Comparison of ENCODE assay signal across 8 mouse cellular contexts in genomic region chr2:118478833-118479549, GRCm38 (mm10). TPM values are rescaled to one million over a fixed set of nuclear protein-coding genes. Genes with fewer than 3 reads are reported as not detected.
DNase-seq lines count a peak whose midpoint lies in the region; ATAC-seq lines count a peak whose summit lies in the region.

No protein-coding gene starts in this region.

- peak overlapping the region; percentile 87 for H3K4me2 ChIP-seq in kidney, embryonic 14.5 days (replicated peaks; ENCODE audit: low read depth, low read length)
- H3K4me2 ChIP-seq in forebrain, embryonic 15.5 days (replicated peaks) = peak overlapping the region; percentile 67

- peak overlapping the region; percentile 77 for H3K4me3 ChIP-seq in kidney, embryonic 14.5 days (ENCODE audit: low read length)
- H3K4me3 ChIP-seq in forebrain, embryonic 15.5 days = peak overlapping the region; percentile 78

- WGBS in kidney, embryonic 14.5 days = 2% methylated on average over 48 of the region's 52 CpGs
- 2% methylated on average over 51 of the region's 52 CpGs for WGBS in forebrain, embryonic 15.5 days

- DNase-seq in kidney, adult 11 months = no peak
- DNase-seq in MN1 (ENCODE audit: low spot score) = peak; percentile 23
- DNase-seq in spleen, adult 18-20 months = no peak
- DNase-seq in frontal cortex, postnatal 10 days (ENCODE audit: low spot score in 2 of 2) = no peak

- H3K9ac ChIP-seq in kidney, embryonic 14.5 days (ENCODE audit: low read depth, low read length) = peak overlapping the region; percentile 89
- peak overlapping the region; percentile 85 for H3K9ac ChIP-seq in forebrain, embryonic 15.5 days (replicated peaks)

- no peaks in the 10 kb centered on the region for H3K9me3 ChIP-seq in kidney, embryonic 14.5 days (ENCODE audit: control insufficient read depth, low read length)
- no peaks in the 10 kb centered on the region for H3K9me3 ChIP-seq in forebrain, embryonic 15.5 days

- peak overlapping the region; percentile 67; the same call in 1 of the 2 replicates for H3K27ac ChIP-seq in kidney, embryonic 14.5 days (ENCODE audit: low read depth, low read length)
- peak overlapping the region; percentile 80 for H3K27ac ChIP-seq in forebrain, embryonic 15.5 days (replicated peaks)

- no peaks in the 10 kb centered on the region for H3K27me3 ChIP-seq in kidney, embryonic 14.5 days (ENCODE audit: control insufficient read depth, insufficient read depth, low read length)
- H3K27me3 ChIP-seq in forebrain, embryonic 15.5 days = no peaks in the 10 kb centered on the region

- peaks cover 34% of the 10 kb centered on the region for H3K36me3 ChIP-seq in kidney, embryonic 14.5 days (ENCODE audit: control insufficient read depth, insufficient read depth, low read length)
- peaks cover 22% of the 10 kb centered on the region for H3K36me3 ChIP-seq in forebrain, embryonic 15.5 days

- peaks cover 9% of the 10 kb centered on the region for H3K4me1 ChIP-seq in kidney, embryonic 14.5 days (ENCODE audit: control insufficient read depth, insufficient read depth, low read length)
- H3K4me1 ChIP-seq in forebrain, embryonic 15.5 days = peaks cover 20% of the 10 kb centered on the region

- ATAC-seq in kidney, embryonic 14.5 days (ENCODE audit: low FRiP score, low TSS enrichment) = no peak; the same call in 1 of the 2 replicates
- ATAC-seq in forebrain, embryonic 15.5 days (replicated peaks) = no peak
- peak; percentile 10; the same call in 1 of the 2 replicates for ATAC-seq in megakaryocyte, adult 5-6 weeks (ENCODE audit: poor library complexity, severe bottlenecking)
- ATAC-seq in granulocyte monocyte progenitor cell, adult 5-6 weeks (replicated peaks; ENCODE audit: poor library complexity, severe bottlenecking) = no peak; the same call in 1 of the 2 replicates

RNA-seq across cellular contexts. Expression of gene Srp14, which starts 0.5 kb away (rescaled TPM):
- 234 and 300 TPM in 2 replicates for polyA plus RNA-seq in kidney, embryonic 14.5 days (2014; fragmentation: Nextera tagmentation; extraction: Ambion mirVana)
- 332 and 333 TPM in 2 replicates for polyA plus RNA-seq in forebrain, embryonic 15.5 days (2015; fragmentation: Nextera tagmentation; extraction: Ambion mirVana)
- total RNA-seq in megakaryocyte, adult 5-6 weeks (2015) = 160 and 173 TPM in 2 replicates
- total RNA-seq in megakaryocyte, adult 5-6 weeks (2017) = 181 and 193 TPM in 2 replicates
- total RNA-seq in granulocyte monocyte progenitor cell, adult 5-6 weeks (2014; fragmentation: Nextera tagmentation) = 221 and 248 TPM in 2 replicates
- 186 and 206 TPM in 2 replicates for total RNA-seq in granulocyte monocyte progenitor cell, adult 5-6 weeks (2017)
